Mouse (Mus musculus): ENCODE data around the gene Perp. TPM values are rescaled to one million over a fixed set of nuclear protein-coding genes. Genes with fewer than 3 reads are reported as not detected.

The Perp gene
- polyA plus RNA-seq, 1 experiment, result 422 TPM

- Histone ChIP-seq H3K4me3 (ENCODE audit: low read depth, low read length) (no peak overlapping the region), H3K36me3 (ENCODE audit: control insufficient read depth, insufficient read depth, low read length) (0 out of 2 replicates have a peak, but pooled peaks cover 9% of the 10 kb centered on the region), H3K27me3 (ENCODE audit: control insufficient read depth, insufficient read depth, low read length) (no peaks in the 10 kb centered on the region), H3K4me1 (ENCODE audit: control insufficient read depth, insufficient read depth, insufficient read length, low read length) (peaks cover 5% of the 10 kb centered on the region; the same call in 1 of the 2 replicates), H3K27ac (ENCODE audit: insufficient read depth, low read depth, low read length) (no peak overlapping the region)
- WGBS, result 55% methylated on average over 4 of the region's 4 CpGs
- TF ChIP-seq CTCF (IDR thresholded peaks at IDR 0.05; ENCODE audit: extremely low read depth, insufficient read length, insufficient replicate concordance, low read depth, low read length) (no peak), POLR2A (IDR thresholded peaks at IDR 0.05; ENCODE audit: low read depth, low read length) (no peak)
Measured at GRCm38 (mm10) chr10:18861418-18861817, 16.6 kb downstream of the Perp start.

GRCm38 (mm10) chr10:18863332-18863731, 18.5 kb downstream of the Perp start:
- Histone ChIP-seq H3K36me3 (ENCODE audit: control insufficient read depth, insufficient read depth, low read length) (0 out of 2 replicates have a peak, but pooled peaks cover under 1% of the 10 kb centered on the region), H3K4me3 (ENCODE audit: low read depth, low read length) (no peak overlapping the region), H3K27ac (ENCODE audit: insufficient read depth, low read depth, low read length) (no peak overlapping the region), H3K27me3 (ENCODE audit: control insufficient read depth, insufficient read depth, low read length) (no peaks in the 10 kb centered on the region), H3K4me1 (ENCODE audit: control insufficient read depth, insufficient read depth, insufficient read length, low read length) (peaks cover 5% of the 10 kb centered on the region; the same call in 1 of the 2 replicates)
- WGBS, result 83% methylated on average over 4 of the region's 4 CpGs
- TF ChIP-seq CTCF (IDR thresholded peaks at IDR 0.05; ENCODE audit: extremely low read depth, insufficient read length, insufficient replicate concordance, low read depth, low read length), result no peak
- TF ChIP-seq POLR2A (IDR thresholded peaks at IDR 0.05; ENCODE audit: low read depth, low read length), result no peak

GRCm38 (mm10) chr10:18864753-18865152, 19.9 kb downstream of the Perp start:
- peaks cover 3% of the 10 kb centered on the region; the same call in 1 of the 2 replicates for H3K4me1 ChIP-seq (ENCODE audit: control insufficient read depth, insufficient read depth, insufficient read length, low read length)
- no peak overlapping the region for H3K27ac ChIP-seq (ENCODE audit: insufficient read depth, low read depth, low read length)
- 36% methylated on average over 5 of the region's 5 CpGs for WGBS
- TF ChIP-seq POLR2A (IDR thresholded peaks at IDR 0.05; ENCODE audit: low read depth, low read length) (no peak), CTCF (IDR thresholded peaks at IDR 0.05; ENCODE audit: extremely low read depth, insufficient read length, insufficient replicate concordance, low read depth, low read length) (no peak)
- no peaks in the 10 kb centered on the region for H3K27me3 ChIP-seq (ENCODE audit: control insufficient read depth, insufficient read depth, low read length)
- H3K36me3 ChIP-seq (ENCODE audit: control insufficient read depth, insufficient read depth, low read length), result no peaks in the 10 kb centered on the region
- no peak overlapping the region for H3K4me3 ChIP-seq (ENCODE audit: low read depth, low read length)

- H3K27ac ChIP-seq (ENCODE audit: insufficient read depth, low read depth, low read length), result no peak overlapping the region
- TF ChIP-seq CTCF (IDR thresholded peaks at IDR 0.05; ENCODE audit: extremely low read depth, insufficient read length, insufficient replicate concordance, low read depth, low read length), result no peak
- TF ChIP-seq POLR2A (IDR thresholded peaks at IDR 0.05; ENCODE audit: low read depth, low read length), result no peak
- H3K4me3 ChIP-seq (ENCODE audit: low read depth, low read length), result no peak overlapping the region
- H3K4me1 ChIP-seq (ENCODE audit: control insufficient read depth, insufficient read depth, insufficient read length, low read length), result no peaks in the 10 kb centered on the region
- WGBS, result 21% methylated on average over 2 of the region's 2 CpGs
- no peaks in the 10 kb centered on the region for H3K36me3 ChIP-seq (ENCODE audit: control insufficient read depth, insufficient read depth, low read length)
- H3K27me3 ChIP-seq (ENCODE audit: control insufficient read depth, insufficient read depth, low read length), result no peaks in the 10 kb centered on the region
Measured at GRCm38 (mm10) chr10:18870990-18871389, 26.2 kb downstream of the Perp start.

- TF ChIP-seq CTCF (IDR thresholded peaks at IDR 0.05; ENCODE audit: extremely low read depth, insufficient read length, insufficient replicate concordance, low read depth, low read length) (no peak), POLR2A (IDR thresholded peaks at IDR 0.05; ENCODE audit: low read depth, low read length) (no peak)
- Histone ChIP-seq H3K27ac (ENCODE audit: insufficient read depth, low read depth, low read length) (no peak overlapping the region), H3K27me3 (ENCODE audit: control insufficient read depth, insufficient read depth, low read length) (no peaks in the 10 kb centered on the region; the same call in 1 of the 2 replicates), H3K4me1 (ENCODE audit: control insufficient read depth, insufficient read depth, insufficient read length, low read length) (no peaks in the 10 kb centered on the region), H3K4me3 (ENCODE audit: low read depth, low read length) (no peak overlapping the region), H3K36me3 (ENCODE audit: control insufficient read depth, insufficient read depth, low read length) (no peaks in the 10 kb centered on the region)
- WGBS, result 23% methylated on average over 1 of the region's 1 CpGs
Measured at GRCm38 (mm10) chr10:18876211-18876610, 31.4 kb downstream of the Perp start.

- Histone ChIP-seq H3K4me3 (ENCODE audit: low read depth, low read length) (no peak overlapping the region), H3K36me3 (ENCODE audit: control insufficient read depth, insufficient read depth, low read length) (no peaks in the 10 kb centered on the region), H3K27me3 (ENCODE audit: control insufficient read depth, insufficient read depth, low read length) (no peaks in the 10 kb centered on the region; the same call in 1 of the 2 replicates), H3K27ac (ENCODE audit: insufficient read depth, low read depth, low read length) (no peak overlapping the region), H3K4me1 (ENCODE audit: control insufficient read depth, insufficient read depth, insufficient read length, low read length) (no peaks in the 10 kb centered on the region)
- 93% methylated on average over 6 of the region's 6 CpGs for WGBS
- TF ChIP-seq POLR2A (IDR thresholded peaks at IDR 0.05; ENCODE audit: low read depth, low read length) (no peak), CTCF (IDR thresholded peaks at IDR 0.05; ENCODE audit: extremely low read depth, insufficient read length, insufficient replicate concordance, low read depth, low read length) (no peak)
Measured at GRCm38 (mm10) chr10:18878111-18878510, 33.3 kb downstream of the Perp start.

GRCm38 (mm10) chr10:18879160-18879559, 34.3 kb downstream of the Perp start:
- no peaks in the 10 kb centered on the region; the same call in 1 of the 2 replicates for H3K27me3 ChIP-seq (ENCODE audit: control insufficient read depth, insufficient read depth, low read length)
- H3K4me1 ChIP-seq (ENCODE audit: control insufficient read depth, insufficient read depth, insufficient read length, low read length), result no peaks in the 10 kb centered on the region
- H3K27ac ChIP-seq (ENCODE audit: insufficient read depth, low read depth, low read length), result no peak overlapping the region
- H3K4me3 ChIP-seq (ENCODE audit: low read depth, low read length), result no peak overlapping the region
- TF ChIP-seq POLR2A (IDR thresholded peaks at IDR 0.05; ENCODE audit: low read depth, low read length) (no peak), CTCF (IDR thresholded peaks at IDR 0.05; ENCODE audit: extremely low read depth, insufficient read length, insufficient replicate concordance, low read depth, low read length) (no peak)
- no peaks in the 10 kb centered on the region for H3K36me3 ChIP-seq (ENCODE audit: control insufficient read depth, insufficient read depth, low read length)
- WGBS, result 68% methylated on average over 4 of the region's 4 CpGs
